Mouse (Mus musculus): ENCODE data around the gene Armcx3. TPM values are rescaled to one million over a fixed set of nuclear protein-coding genes. Genes with fewer than 3 reads are reported as not detected.

The Armcx3 gene
- polyA plus RNA-seq, 1 experiment, result 2.9 TPM

Other genes starting within 250 kb of the Armcx3 start
- gene Timm8a1, start 214.7 kb upstream of the Armcx3 start, polyA plus RNA-seq (2012; rRNA removed), result 3.0 and 4.0 TPM in 2 replicates
- gene Btk, start 173.0 kb upstream of the Armcx3 start, polyA plus RNA-seq (2012; rRNA removed), result 2.0 and 2.1 TPM in 2 replicates
- 141 and 203 TPM in 2 replicates for gene Rpl36a, start 170.9 kb upstream of the Armcx3 start, polyA plus RNA-seq (2012; rRNA removed)
- 3.9 and 4.1 TPM in 2 replicates for gene Gla, start 155.5 kb upstream of the Armcx3 start, polyA plus RNA-seq (2012; rRNA removed)
- gene Hnrnph2, start 155.4 kb upstream of the Armcx3 start, polyA plus RNA-seq (2012; rRNA removed), result 9.3 and 11.9 TPM in 2 replicates
- gene Armcx4, start 70.1 kb upstream of the Armcx3 start, polyA plus RNA-seq (2012; rRNA removed), result 0.11 and 0.23 TPM in 2 replicates
- gene Armcx1, start 38.6 kb upstream of the Armcx3 start, polyA plus RNA-seq (2012; rRNA removed), result 0.77 and 1.4 TPM in 2 replicates
- gene Armcx6, start 5.2 kb upstream of the Armcx3 start, polyA plus RNA-seq (2012; rRNA removed), result 0.38 and 0.44 TPM in 2 replicates
- gene Armcx2, start 52.6 kb downstream of the Armcx3 start, polyA plus RNA-seq (2012; rRNA removed), result 2.7 and 3.5 TPM in 2 replicates
- not detected in 2 replicates for gene Nxf2, start 208.2 kb downstream of the Armcx3 start, polyA plus RNA-seq (2012; rRNA removed)